Mouse (Mus musculus) liver, postnatal 0 days (tissue): ENCODE data around the gene Adsl.

Experiments used
- CTCF ChIP-seq: sonication (generic); IDR thresholded peaks from 2 replicates; pipeline ENCODE4 v1.5.1; 2016; ENCODE audit warnings: antibody characterized with exemption, low read depth
- EP300 ChIP-seq: IDR thresholded peaks from 2 replicates; pipeline ENCODE4 v1.6.1; 2016; ENCODE audit warnings: antibody characterized with exemption, low read depth, mild to moderate bottlenecking

GRCm38 (mm10) chr15:80939401-80939800 lies 8.9 kb upstream of the Adsl start:
- TF ChIP-seq EP300 (no peak), CTCF (no peak)
